Mouse (Mus musculus): Measurements from ENCODE around the gene Olfr1474.
"Not testable (repeated sequence)": the region's sequence is repeated elsewhere in the genome, so short reads cannot be mapped to it uniquely, and the experiment has no call there.

The Olfr1474 gene
- long read RNA-seq, experiment 1, result 0 reads
- long read RNA-seq, experiment 2, result 0 reads

GRCm38 (mm10) chr19:13469265-13469664 lies at the start of gene Olfr1474:
TSS of gene Olfr1474 (plus strand) at chr19:13469565.
- intact Hi-C loops (cut with DNase I), result not testable (repeated sequence)

- intact Hi-C loops (cut with DNase I), result not testable (repeated sequence)
Measured at GRCm38 (mm10) chr19:13443109-13443508, 26.3 kb upstream of the Olfr1474 start, which contains the start of gene Olfr1471. TSS of gene Olfr1471 (plus strand) at chr19:13443409.

GRCm38 (mm10) chr19:13455986-13456385 lies 13.4 kb upstream of the Olfr1474 start, which contains the start of gene Olfr1472:
TSS of gene Olfr1472 (minus strand) at chr19:13456086.
- intact Hi-C loops (cut with DNase I), result no loop called here

DNA sequence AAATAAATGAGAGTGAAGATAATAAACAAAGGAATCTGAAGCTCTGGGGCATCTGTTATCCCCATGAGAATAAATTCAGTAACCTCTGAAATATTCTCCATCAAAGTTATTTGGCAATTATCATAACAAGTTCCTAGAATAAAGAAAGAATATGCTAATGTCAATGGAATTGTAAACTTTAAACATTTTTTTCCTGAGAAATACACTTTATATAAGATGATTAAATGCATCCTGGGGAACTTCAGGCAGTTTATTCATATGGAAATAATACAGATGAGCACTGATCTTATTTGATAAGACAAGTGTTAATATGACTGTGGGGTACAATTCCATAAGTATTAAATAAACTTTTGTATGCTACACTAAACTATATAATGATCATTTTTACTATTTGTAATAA lies 10.7 kb downstream of the Olfr1474 start, which contains the start of gene Olfr1475:
TSS of gene Olfr1475 (minus strand) at position 101 of the 400 bp plus-strand sequence.
- intact Hi-C loops (cut with DNase I), result no loop called here

GRCm38 (mm10) chr19:13500246-13500645 lies 30.9 kb downstream of the Olfr1474 start, which contains the start of gene Olfr1477:
TSS of gene Olfr1477 (plus strand) at chr19:13500546.
- intact Hi-C loops (cut with DNase I), result no loop called here
